Mouse (Mus musculus): ENCODE results near the gene Aagab.

Gene Aagab

GRCm38 (mm10) chr9:63674613-63675012, 72.2 kb downstream of the Aagab start:
- no peak for DNase-seq (ENCODE audit: low spot score)

GRCm38 (mm10) chr9:63677621-63678020, 75.2 kb downstream of the Aagab start:
- no peak for DNase-seq (ENCODE audit: low spot score)

- no peak for DNase-seq (ENCODE audit: low spot score)
These were observed 75.6 kb downstream of the Aagab start for GRCm38 (mm10) chr9:63678076-63678475.

- DNase-seq (ENCODE audit: low spot score): no peak
These were observed 79.8 kb downstream of the Aagab start for GRCm38 (mm10) chr9:63682301-63682700.

- no peak for DNase-seq (ENCODE audit: low spot score)
These were observed 80.5 kb downstream of the Aagab start for GRCm38 (mm10) chr9:63682943-63683342.

- no peak for DNase-seq (ENCODE audit: low spot score)
These were observed 81.8 kb downstream of the Aagab start for GRCm38 (mm10) chr9:63684277-63684676.

GRCm38 (mm10) chr9:63685352-63685751, 82.9 kb downstream of the Aagab start:
- DNase-seq (ENCODE audit: low spot score): no peak

- no peak for DNase-seq (ENCODE audit: low spot score)
These were observed 85.1 kb downstream of the Aagab start for GRCm38 (mm10) chr9:63687413-63688015.

GRCm38 (mm10) chr9:63690511-63690910, 88.1 kb downstream of the Aagab start:
- DNase-seq (ENCODE audit: low spot score): no peak

- no peak for DNase-seq (ENCODE audit: low spot score)
These were observed 89.5 kb downstream of the Aagab start for GRCm38 (mm10) chr9:63691960-63692359.

Measured in ovary, postnatal 10 days (tissue).